Mouse (Mus musculus): ENCODE measurements at regions not wholly inside any gene's neighbourhood (a gene's known extent, or its start where the extent isn't known, plus 50 kb on each side); places are given as distances from the start of the nearest gene placed in this dataset.
"Not testable (repeated sequence)": the region's sequence is repeated elsewhere in the genome, so short reads cannot be mapped to it uniquely, and the experiment has no call there.

GRCm38 (mm10) chr17:13492239-13492638 lies 137.9 kb downstream of the Tcp10c start:
- DNase-seq: not testable (repeated sequence)

- DNase-seq: not testable (repeated sequence)
Measured at GRCm38 (mm10) chr17:13492649-13493277, 138.4 kb downstream of the Tcp10c start.

GRCm38 (mm10) chr17:13493866-13494265 lies 139.5 kb downstream of the Tcp10c start:
- not testable (repeated sequence) for DNase-seq

- DNase-seq: not testable (repeated sequence)
Measured at GRCm38 (mm10) chr17:13494475-13494874, 140.1 kb downstream of the Tcp10c start.

- not testable (repeated sequence) for DNase-seq
Measured at GRCm38 (mm10) chr17:13504365-13504764, 150.0 kb downstream of the Tcp10c start.

- DNase-seq: peak; percentile 46
Measured at GRCm38 (mm10) chr17:13504827-13505268, 150.5 kb downstream of the Tcp10c start.

GRCm38 (mm10) chr17:13507397-13508063 lies 153.2 kb downstream of the Tcp10c start:
- DNase-seq: not testable (repeated sequence)

- DNase-seq: not testable (repeated sequence)
Measured at GRCm38 (mm10) chr17:13519409-13520201, 165.2 kb downstream of the Tcp10c start.

GRCm38 (mm10) chr17:13532579-13532978 lies 178.2 kb downstream of the Tcp10c start:
- DNase-seq: not testable (repeated sequence)

- DNase-seq: no peak
Measured at GRCm38 (mm10) chr17:13540446-13541241, 186.3 kb downstream of the Tcp10c start.

GRCm38 (mm10) chr17:13541249-13541648 lies 186.9 kb downstream of the Tcp10c start:
- no peak for DNase-seq

- DNase-seq: no peak
Measured at GRCm38 (mm10) chr17:13542261-13542660, 187.9 kb downstream of the Tcp10c start.

- no peak for DNase-seq
Measured at GRCm38 (mm10) chr17:13542856-13543255, 188.5 kb downstream of the Tcp10c start.

- DNase-seq: no peak
Measured at GRCm38 (mm10) chr17:13544036-13544795, 189.8 kb downstream of the Tcp10c start.

- no peak for DNase-seq
Measured at GRCm38 (mm10) chr17:13546249-13546648, 191.9 kb downstream of the Tcp10c start.

GRCm38 (mm10) chr17:13546669-13547085 lies 192.3 kb downstream of the Tcp10c start:
- no peak for DNase-seq

- DNase-seq: no peak
Measured at GRCm38 (mm10) chr17:13547657-13548360, 193.4 kb downstream of the Tcp10c start.

- no peak for DNase-seq
Measured at GRCm38 (mm10) chr17:13549975-13550895, 195.9 kb downstream of the Tcp10c start.

GRCm38 (mm10) chr17:13550896-13551267 lies 196.5 kb downstream of the Tcp10c start:
- DNase-seq: not testable (repeated sequence)

All from adrenal gland, postnatal 10 days (tissue).